In the genomic region with DNA sequence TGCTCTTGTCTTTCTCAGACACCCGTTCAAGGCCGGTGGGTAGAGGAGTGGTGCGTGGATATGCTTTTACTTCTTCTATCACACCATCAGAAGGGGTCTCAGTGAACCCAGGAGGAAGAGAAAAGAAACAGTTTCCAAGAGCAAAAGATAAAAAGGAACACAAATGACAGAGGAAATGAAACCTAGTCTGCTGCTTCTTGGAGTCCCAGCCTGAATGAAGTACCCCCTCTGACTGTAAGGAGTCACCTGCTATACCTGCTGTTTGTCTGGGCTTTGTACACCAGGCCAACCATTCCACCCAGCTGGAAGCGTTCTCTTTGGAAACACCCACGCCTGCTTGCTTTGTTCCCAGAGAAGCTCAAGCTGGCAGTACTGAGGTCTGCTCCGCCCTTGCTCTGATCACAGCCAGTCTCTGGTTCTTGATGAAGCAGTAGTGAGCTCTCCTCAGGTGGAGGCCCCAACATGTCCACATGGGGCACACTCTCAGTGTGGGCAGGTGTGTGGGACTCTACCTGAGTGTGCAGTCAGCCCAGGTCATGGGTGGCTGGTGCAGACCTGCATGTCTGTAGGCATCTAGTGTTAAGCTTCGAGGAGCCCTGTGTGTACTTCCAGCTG, we compare ENCODE assay signal across 13 mouse cellular contexts. TPM values are rescaled to one million over a fixed set of nuclear protein-coding genes. Genes with fewer than 3 reads are reported as not detected.
DNase-seq lines count a peak whose midpoint lies in the region; ATAC-seq and TF ChIP-seq lines count a peak whose summit lies in the region.
"Had no signal": no experiment of that assay in that cellular context is flagged by ENCODE, and none has a peak within 500 bp of the region (broad histone marks: within the 10 kb centered on the region; RNA-seq: fewer than 3 reads in every experiment).

No protein-coding gene starts in this region.

- H3K4me2 ChIP-seq in hindbrain, postnatal 0 days (ENCODE audit: low read depth, low read length): no peak overlapping the region
- H3K4me2 ChIP-seq: heart, embryonic 13.5 days; hindbrain, embryonic 15.5 days had no signal

- no peaks in the 10 kb centered on the region for H3K36me3 ChIP-seq in hindbrain, postnatal 0 days (ENCODE audit: insufficient read depth, low read length)
- H3K36me3 ChIP-seq: heart, embryonic 13.5 days; hindbrain, embryonic 15.5 days had no signal

- TF ChIP-seq CTCF in hindbrain, postnatal 0 days (IDR thresholded peaks at IDR 0.05; ENCODE audit: low read depth): no peak

- DNase-seq in layer of hippocampus, adult 18-20 months (ENCODE audit: low spot score in 2 of 2): peak; percentile 64 to 84
- DNase-seq in layer of hippocampus, postnatal 10 days (ENCODE audit: low spot score in 2 of 2): no peak
- DNase-seq in B cell, adult 2 months: peak; percentile 45
- peak; percentile 23 for DNase-seq in R1 (ENCODE audit: low read depth, low spot score)
- DNase-seq in left cerebral cortex, postnatal 25 days (ENCODE audit: low spot score in 2 of 2): peak; percentile 68 to 85
- no peak for DNase-seq in hindbrain, postnatal 0 days (ENCODE audit: low spot score)
- DNase-seq in thymus, postnatal 14 days: no peak
- DNase-seq in urinary bladder, postnatal 14 days (ENCODE audit: low spot score): no peak
- DNase-seq: adrenal gland, postnatal 10 days; cerebellum, adult 18-20 months; lung, postnatal 36 days had no signal

- H3K4me3 ChIP-seq in hindbrain, postnatal 0 days (ENCODE audit: low read length): no peak overlapping the region
- H3K4me3 ChIP-seq: heart, embryonic 13.5 days; hindbrain, embryonic 15.5 days had no signal

- no peaks in the 10 kb centered on the region for H3K9me3 ChIP-seq in hindbrain, postnatal 0 days (ENCODE audit: low read length)
- H3K9me3 ChIP-seq: heart, embryonic 13.5 days; hindbrain, embryonic 15.5 days had no signal

- peaks cover 9% of the 10 kb centered on the region; the same call in 1 of the 2 replicates for H3K27me3 ChIP-seq in hindbrain, postnatal 0 days (ENCODE audit: insufficient read depth, low read length)

- ATAC-seq in hindbrain, postnatal 0 days: no peak

- H3K9ac ChIP-seq in hindbrain, postnatal 0 days (replicated peaks; ENCODE audit: low read length): no peak overlapping the region
- H3K9ac ChIP-seq: heart, embryonic 13.5 days; hindbrain, embryonic 15.5 days had no signal

- H3K4me1 ChIP-seq in hindbrain, postnatal 0 days (ENCODE audit: insufficient read depth, low read length): 0 out of 2 replicates have a peak, but pooled peaks cover 4% of the 10 kb centered on the region

- no peak overlapping the region for H3K27ac ChIP-seq in hindbrain, postnatal 0 days
- H3K27ac ChIP-seq: heart, embryonic 13.5 days; hindbrain, embryonic 15.5 days had no signal

- intact Hi-C loops in left cerebral cortex, postnatal 25 days (cut with DNase I): no loop called here

- 67% methylated on average over 7 of the region's 7 CpGs for WGBS in hindbrain, postnatal 0 days

RNA-seq across cellular contexts. Expression of gene Inf2, which starts 2.6 kb away (rescaled TPM):
- total RNA-seq in layer of hippocampus, adult 18-20 months (2021): 100 to 1,000 TPM; 105 to 111 TPM
- 10 to 100 TPM; 80.9 to 91.4 TPM for total RNA-seq in layer of hippocampus, postnatal 10 days (2021)
- total RNA-seq in left cerebral cortex, postnatal 25 days (2021): 100 to 1,000 TPM; 108 to 155 TPM
- total RNA-seq in hindbrain, postnatal 0 days (2014; rRNA removed): 5.9 and 6.3 TPM in 2 replicates
- polyA plus RNA-seq in hindbrain, postnatal 0 days (2015; fragmentation: Nextera tagmentation; extraction: Ambion mirVana): 0.96 and 1.4 TPM in 2 replicates

RNA-seq across cellular contexts. Expression of gene Adssl1, which starts 33.8 kb away (rescaled TPM):
- total RNA-seq in layer of hippocampus, adult 18-20 months (2021): 10 to 100 TPM; 14.3 to 15.7 TPM
- 1 to 10 TPM; 2.1 to 2.4 TPM for total RNA-seq in layer of hippocampus, postnatal 10 days (2021)
- total RNA-seq in left cerebral cortex, postnatal 25 days (2021): 10 to 100 TPM; 16.4 to 18.2 TPM
- 2.6 and 7.5 TPM in 2 replicates for total RNA-seq in hindbrain, postnatal 0 days (2014; rRNA removed)
- 8.4 and 9.2 TPM in 2 replicates for polyA plus RNA-seq in hindbrain, postnatal 0 days (2015; fragmentation: Nextera tagmentation; extraction: Ambion mirVana)

RNA-seq across cellular contexts. Expression of gene Siva1, which starts 58.4 kb away (rescaled TPM):
- total RNA-seq in layer of hippocampus, adult 18-20 months (2021): 10 to 100 TPM; 23.4 TPM
- 10 to 100 TPM; 17.0 to 19.5 TPM for total RNA-seq in layer of hippocampus, postnatal 10 days (2021)
- total RNA-seq in left cerebral cortex, postnatal 25 days (2021): 10 to 100 TPM; 17.4 to 18.8 TPM
- total RNA-seq in hindbrain, postnatal 0 days (2014; rRNA removed): 24.1 and 34.8 TPM in 2 replicates
- 59.3 and 62.2 TPM in 2 replicates for polyA plus RNA-seq in hindbrain, postnatal 0 days (2015; fragmentation: Nextera tagmentation; extraction: Ambion mirVana)

Comparison
In these comparisons a context has a peak if more than half of its experiments do, and no peak if none do; other contexts are left out.
1. DNase-seq: peak in layer of hippocampus, adult 18-20 months (2 of 2), B cell, adult 2 months (2 of 2), R1 (single experiment) and left cerebral cortex, postnatal 25 days (2 of 2); none in layer of hippocampus, postnatal 10 days (0 of 2), hindbrain, postnatal 0 days (single experiment), thymus, postnatal 14 days (single experiment) and urinary bladder, postnatal 14 days (single experiment).
2. RNA of gene Inf2, which starts 2.6 kb away (total RNA-seq): 108 to 155 TPM in left cerebral cortex, postnatal 25 days, 105 to 111 TPM in layer of hippocampus, adult 18-20 months and 80.9 to 91.4 TPM in layer of hippocampus, postnatal 10 days; 5.9 to 6.3 TPM in hindbrain, postnatal 0 days; every median in the first group is over 10 times any median in the second.